Mouse (Mus musculus): ENCODE data around the gene 1700066M21Rik. TPM values are rescaled to one million over a fixed set of nuclear protein-coding genes. Genes with fewer than 3 reads are reported as not detected.

Gene 1700066M21Rik
- 14.2 and 18.7 TPM in 2 replicates for total RNA-seq (2017)

DNA sequence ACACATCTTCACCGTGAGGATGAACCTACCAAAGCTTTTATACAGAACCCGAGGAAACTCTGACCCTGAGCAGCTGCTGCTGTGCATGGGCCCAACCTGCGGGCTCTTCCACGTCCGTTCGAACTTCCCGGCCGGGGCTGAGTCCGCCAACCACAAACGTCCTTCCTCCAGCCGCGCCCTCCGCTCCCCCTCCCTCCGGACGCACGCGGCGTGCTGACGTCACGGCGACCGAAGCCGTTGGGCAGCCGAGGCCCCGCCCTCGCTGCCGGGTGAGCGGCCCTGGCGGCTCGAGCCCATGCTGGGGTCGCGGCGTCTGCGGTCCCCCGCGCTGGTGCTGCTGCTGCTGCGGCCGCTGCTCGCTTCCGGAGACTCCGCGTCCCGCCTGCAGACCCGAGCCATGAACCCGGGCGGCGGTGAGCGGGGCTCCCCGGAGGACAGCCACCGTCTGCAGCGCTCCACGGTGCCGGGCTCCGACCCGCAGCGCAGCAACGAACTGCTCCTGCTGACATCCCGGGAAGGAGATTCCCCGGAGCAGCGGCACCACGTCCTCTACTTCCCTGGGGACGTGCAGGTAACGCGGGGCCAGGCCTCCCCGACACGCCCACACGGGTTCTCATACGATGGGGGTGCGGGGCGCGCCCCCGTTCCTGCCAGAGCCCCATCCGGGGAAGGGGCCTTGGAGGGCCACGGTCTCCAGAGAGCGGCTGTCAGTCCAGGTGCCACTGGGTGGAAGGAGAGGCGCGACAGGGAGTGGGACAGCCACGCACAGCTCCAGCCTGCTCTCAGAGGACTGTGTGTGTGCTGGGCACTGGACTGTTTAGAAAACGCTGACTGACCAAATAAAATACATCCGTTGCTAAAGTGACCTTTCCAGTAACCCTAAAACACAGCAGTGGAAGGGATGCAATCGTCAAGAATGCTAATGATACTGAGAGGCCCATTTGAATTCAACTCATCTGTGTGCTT, at the start of gene 1700066M21Rik:
Gene 1700066M21Rik, plus strand, starts transcription at position 245 of the 966 bp plus-strand sequence.
- ATAC-seq (replicated peaks; ENCODE audit: low read depth, poor library complexity, severe bottlenecking): peak; percentile 95

GRCm38 (mm10) chr1:57329285-57330093, 47.9 kb upstream of the 1700066M21Rik start:
- ATAC-seq (replicated peaks; ENCODE audit: low read depth, poor library complexity, severe bottlenecking): no peak

DNA sequence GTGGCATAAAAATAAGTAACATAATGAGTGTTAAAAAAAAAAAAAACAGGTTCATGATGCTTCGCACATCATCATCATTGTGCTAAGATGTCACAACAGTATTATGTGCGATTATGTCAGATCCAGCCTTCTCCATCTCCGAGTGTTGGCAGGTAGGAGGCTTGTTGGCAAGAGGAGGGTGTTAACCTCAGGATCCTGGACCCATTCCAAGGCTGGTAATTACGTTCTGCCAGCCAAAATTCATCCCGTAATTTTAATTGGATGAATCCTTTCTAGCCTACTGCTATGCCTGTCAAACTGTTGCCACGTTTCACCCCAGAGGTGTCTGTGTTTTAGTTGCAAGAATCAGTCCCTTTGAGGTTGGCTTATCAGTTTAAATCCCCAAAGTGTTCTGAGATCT, 47.2 kb upstream of the 1700066M21Rik start:
- ATAC-seq (replicated peaks; ENCODE audit: low read depth, poor library complexity, severe bottlenecking): no peak

GRCm38 (mm10) chr1:57332040-57332439, 45.4 kb upstream of the 1700066M21Rik start:
- ATAC-seq (replicated peaks; ENCODE audit: low read depth, poor library complexity, severe bottlenecking): no peak

- ATAC-seq (replicated peaks; ENCODE audit: low read depth, poor library complexity, severe bottlenecking): no peak
These were observed 43.7 kb upstream of the 1700066M21Rik start for GRCm38 (mm10) chr1:57333550-57334213.

DNA sequence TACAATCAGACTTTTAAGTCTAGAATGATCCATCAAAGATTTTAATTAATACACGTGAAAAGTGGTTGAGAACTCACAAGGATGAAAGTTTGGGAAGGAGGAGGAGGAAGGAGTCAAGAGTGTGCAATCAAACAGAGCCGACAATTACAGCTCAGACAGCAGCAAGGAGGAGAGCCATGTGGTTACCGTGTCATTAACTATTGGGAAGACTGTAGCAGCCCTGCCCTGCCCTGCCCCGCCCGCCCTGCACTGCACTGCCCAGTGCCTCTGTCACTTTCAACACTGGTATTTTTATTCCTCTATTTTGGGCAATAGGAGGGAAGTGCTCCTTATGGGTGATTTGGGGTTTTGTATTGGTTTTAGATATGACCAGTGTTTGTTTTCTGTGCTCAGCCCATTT, 42.2 kb upstream of the 1700066M21Rik start:
- no peak for ATAC-seq (replicated peaks; ENCODE audit: low read depth, poor library complexity, severe bottlenecking)

- ATAC-seq (replicated peaks; ENCODE audit: low read depth, poor library complexity, severe bottlenecking): 0 out of 2 replicates have a peak, but pooled peaks have one; percentile 29
These were observed 38.1 kb upstream of the 1700066M21Rik start for GRCm38 (mm10) chr1:57339156-57339796.

DNA sequence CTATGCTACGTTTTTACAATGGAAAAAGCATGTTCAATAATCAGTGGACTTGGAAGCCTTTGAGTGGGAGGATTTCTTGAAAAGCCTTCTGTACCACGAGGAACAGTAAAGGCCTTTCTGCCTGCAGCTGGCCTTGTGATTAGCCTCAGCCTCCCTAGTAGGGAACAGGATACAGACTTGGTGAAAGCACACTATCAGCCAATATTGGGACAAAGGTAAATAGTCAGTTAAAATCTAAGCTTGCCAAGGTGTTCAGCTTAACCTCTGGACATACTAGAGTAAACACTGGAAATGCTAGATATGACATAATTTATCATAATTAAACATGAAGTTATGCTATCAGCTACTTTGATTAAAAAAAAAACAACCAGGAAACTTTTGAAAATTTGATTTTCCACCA, 36.2 kb upstream of the 1700066M21Rik start:
- no peak for ATAC-seq (replicated peaks; ENCODE audit: low read depth, poor library complexity, severe bottlenecking)

DNA sequence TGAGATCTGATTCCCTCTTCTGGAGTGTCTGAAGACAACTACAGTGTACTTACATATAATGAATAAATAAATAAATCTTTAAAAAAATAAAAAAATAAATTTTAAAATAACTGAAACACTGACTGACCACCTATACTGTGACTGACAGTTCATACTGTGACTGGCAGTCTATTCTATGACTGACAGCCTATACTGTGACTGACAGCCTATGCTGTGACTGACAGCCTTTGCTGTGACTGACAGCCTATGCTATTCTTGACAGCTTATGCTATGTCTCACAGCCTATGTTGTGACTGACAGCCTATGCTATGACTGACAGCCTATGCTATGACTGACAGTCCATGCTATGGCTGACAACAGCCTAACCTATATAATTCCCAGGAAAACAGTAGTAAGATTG, 29.9 kb upstream of the 1700066M21Rik start:
- ATAC-seq (replicated peaks; ENCODE audit: low read depth, poor library complexity, severe bottlenecking): no peak

DNA sequence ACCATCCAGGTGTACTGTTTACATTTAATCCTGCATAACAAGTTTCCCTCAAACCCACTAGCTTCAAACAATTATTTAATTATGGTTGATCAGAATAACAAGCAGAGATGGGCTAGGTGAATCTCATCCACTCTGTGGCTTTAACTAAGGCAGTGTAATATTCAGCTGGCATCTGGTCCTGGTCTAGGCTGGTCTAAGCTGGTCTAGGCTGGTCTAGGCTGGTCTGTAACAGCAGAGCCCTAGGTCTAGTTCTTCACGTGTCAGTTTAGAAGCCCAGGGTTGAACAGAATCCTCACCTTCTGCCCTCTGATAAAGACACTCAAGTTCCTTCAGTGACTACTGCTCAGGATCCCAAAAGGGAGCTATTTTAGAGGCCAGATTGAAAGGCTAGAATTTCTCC, 25.5 kb upstream of the 1700066M21Rik start:
- no peak for ATAC-seq (replicated peaks; ENCODE audit: low read depth, poor library complexity, severe bottlenecking)

- no peak for ATAC-seq (replicated peaks; ENCODE audit: low read depth, poor library complexity, severe bottlenecking)
These were observed 18.9 kb upstream of the 1700066M21Rik start for GRCm38 (mm10) chr1:57358546-57358945.

DNA sequence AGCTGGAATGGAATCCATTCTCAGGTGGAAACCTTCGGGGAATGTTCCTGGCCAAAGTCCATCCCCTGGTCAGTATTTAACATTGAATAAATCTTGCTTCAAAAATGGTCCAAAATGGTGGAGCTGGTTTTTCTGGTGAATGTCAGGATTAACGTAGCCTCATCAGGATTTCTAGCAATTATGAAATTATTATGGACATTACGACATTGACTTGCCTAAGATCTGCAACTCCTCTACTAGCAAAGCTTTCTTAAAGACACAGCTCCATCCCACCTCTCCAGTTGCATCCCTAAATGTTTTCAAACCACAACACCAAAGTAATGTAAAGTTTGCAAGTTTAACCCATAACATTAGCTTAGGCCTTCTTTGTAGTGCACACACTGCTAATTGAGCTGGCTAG, 10.0 kb upstream of the 1700066M21Rik start:
- ATAC-seq (replicated peaks; ENCODE audit: low read depth, poor library complexity, severe bottlenecking): no peak

DNA sequence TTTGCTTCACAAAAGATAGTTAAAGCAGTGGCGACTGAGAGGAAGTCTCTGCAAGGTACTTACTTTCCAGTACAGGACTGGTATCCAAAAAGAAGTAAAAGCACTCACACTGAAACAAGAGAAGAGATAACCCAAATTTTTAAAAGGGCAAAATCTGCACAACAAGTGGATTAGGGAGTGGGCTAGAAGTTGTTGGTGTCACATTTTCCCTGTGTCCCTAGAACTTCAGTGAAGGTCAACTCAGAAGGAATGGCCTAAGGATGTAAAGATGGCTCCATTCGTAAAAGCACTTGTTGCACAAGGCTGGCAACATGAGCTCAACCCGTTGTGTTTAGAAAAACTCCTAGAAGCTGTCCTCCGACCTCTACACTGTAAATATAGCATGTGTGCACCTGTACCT, 8.3 kb upstream of the 1700066M21Rik start:
- no peak for ATAC-seq (replicated peaks; ENCODE audit: low read depth, poor library complexity, severe bottlenecking)

DNA sequence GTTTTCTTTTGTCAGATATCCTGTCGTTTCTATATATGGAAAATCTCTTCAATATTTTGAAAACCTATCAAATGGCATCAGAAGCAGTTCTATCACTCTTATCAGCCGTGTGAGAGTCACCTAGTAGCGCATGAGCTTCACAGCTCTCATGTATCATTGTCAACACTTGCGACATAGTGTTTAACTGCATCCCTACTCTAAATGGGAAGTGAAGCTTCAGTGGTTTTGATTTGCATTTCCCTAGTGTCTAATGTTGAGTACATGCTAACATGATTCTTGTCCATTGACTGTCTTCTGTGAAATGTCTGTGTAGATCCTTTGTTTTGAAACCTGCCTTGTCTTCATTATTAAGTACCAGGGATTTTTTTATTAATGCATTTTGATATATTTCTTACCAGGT, 7.0 kb upstream of the 1700066M21Rik start:
- peak; percentile 83 for ATAC-seq (replicated peaks; ENCODE audit: low read depth, poor library complexity, severe bottlenecking)

DNA sequence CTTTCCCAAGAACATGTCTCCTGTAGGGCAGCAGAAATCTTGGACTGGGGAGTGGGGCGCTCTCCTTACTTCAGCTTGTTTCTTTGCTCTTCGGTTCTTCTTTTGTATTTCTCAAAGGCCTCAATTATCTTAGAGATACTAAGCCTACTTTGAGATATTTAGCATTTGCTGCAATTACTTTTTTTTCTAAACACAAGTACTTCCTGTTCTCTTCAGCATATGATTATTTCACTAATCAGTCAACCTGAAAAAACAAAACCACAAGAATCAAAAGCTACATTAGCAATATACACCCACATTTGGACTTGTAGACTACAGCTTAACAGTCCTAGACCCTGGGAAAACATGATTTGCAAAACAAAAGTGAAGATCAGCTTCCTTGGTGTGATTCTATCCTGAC, 2.1 kb upstream of the 1700066M21Rik start:
- ATAC-seq (replicated peaks; ENCODE audit: low read depth, poor library complexity, severe bottlenecking): no peak

DNA sequence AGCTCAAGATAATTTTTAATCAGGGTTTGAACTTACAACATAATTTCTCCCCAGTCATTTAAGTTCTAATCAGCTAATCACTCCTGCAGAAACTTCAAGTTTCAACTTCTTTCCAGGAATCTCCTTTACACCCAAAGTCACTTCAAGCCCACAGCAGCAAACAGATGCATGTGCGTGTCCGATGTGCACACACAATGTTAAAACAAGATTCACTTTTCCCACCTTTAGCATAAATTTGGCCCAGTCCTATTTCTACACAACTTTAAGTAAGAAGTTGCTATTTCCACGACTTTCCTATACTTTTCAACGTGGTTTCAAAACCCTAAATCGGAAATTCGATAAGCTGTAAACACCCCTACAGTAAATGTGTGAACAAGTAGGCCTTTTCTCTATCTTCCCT, 614 bp upstream of the 1700066M21Rik start:
- ATAC-seq (replicated peaks; ENCODE audit: low read depth, poor library complexity, severe bottlenecking): 0 out of 2 replicates have a peak, but pooled peaks have one; percentile 2

DNA sequence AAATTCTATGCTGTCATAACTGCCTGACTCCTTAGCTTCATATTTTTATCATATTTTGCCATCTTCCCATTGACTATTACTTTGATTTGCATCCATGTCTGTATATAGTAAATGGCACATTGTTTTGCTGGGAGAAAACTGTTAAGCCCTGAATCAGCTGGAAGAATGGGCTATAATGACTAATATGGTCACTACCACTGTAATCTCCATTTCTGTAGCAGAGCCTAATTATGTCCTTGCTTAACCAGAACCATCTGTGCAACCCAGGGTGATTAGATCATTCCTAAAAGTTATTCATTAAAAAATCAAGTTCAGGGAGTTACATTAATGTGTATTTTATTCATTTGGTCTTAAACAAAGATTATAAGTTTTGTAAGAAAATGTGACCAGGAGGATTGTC, 9.1 kb downstream of the 1700066M21Rik start:
- ATAC-seq (replicated peaks; ENCODE audit: low read depth, poor library complexity, severe bottlenecking): no peak

GRCm38 (mm10) chr1:57387876-57388275, 10.5 kb downstream of the 1700066M21Rik start:
- ATAC-seq (replicated peaks; ENCODE audit: low read depth, poor library complexity, severe bottlenecking): no peak

GRCm38 (mm10) chr1:57388402-57389155, 11.2 kb downstream of the 1700066M21Rik start:
- no peak for ATAC-seq (replicated peaks; ENCODE audit: low read depth, poor library complexity, severe bottlenecking)

Data from common myeloid progenitor, adult 5-6 weeks (primary cell).